Mouse (Mus musculus) gastrocnemius, adult 8-10 months (tissue): ENCODE data around the gene Atad5. TPM values are rescaled to one million over a fixed set of nuclear protein-coding genes. Genes with fewer than 3 reads are reported as not detected.

Experiments used
- DNase-seq, 2 experiments: peaks; one replicate each; pipeline ENCODE4 v3.0.0; 2022; ENCODE audit warnings: low spot score in 2 of 2
- total RNA-seq, 4 experiments: library from RNA; stranded (reverse); gene quantifications; 2 replicates each; pipeline ENCODE4 v1.2.4; 2022

Gene Atad5
- total RNA-seq, 4 experiments from 2014 or later, result 0.51 to 0.73 (median 0.71) TPM

DNA sequence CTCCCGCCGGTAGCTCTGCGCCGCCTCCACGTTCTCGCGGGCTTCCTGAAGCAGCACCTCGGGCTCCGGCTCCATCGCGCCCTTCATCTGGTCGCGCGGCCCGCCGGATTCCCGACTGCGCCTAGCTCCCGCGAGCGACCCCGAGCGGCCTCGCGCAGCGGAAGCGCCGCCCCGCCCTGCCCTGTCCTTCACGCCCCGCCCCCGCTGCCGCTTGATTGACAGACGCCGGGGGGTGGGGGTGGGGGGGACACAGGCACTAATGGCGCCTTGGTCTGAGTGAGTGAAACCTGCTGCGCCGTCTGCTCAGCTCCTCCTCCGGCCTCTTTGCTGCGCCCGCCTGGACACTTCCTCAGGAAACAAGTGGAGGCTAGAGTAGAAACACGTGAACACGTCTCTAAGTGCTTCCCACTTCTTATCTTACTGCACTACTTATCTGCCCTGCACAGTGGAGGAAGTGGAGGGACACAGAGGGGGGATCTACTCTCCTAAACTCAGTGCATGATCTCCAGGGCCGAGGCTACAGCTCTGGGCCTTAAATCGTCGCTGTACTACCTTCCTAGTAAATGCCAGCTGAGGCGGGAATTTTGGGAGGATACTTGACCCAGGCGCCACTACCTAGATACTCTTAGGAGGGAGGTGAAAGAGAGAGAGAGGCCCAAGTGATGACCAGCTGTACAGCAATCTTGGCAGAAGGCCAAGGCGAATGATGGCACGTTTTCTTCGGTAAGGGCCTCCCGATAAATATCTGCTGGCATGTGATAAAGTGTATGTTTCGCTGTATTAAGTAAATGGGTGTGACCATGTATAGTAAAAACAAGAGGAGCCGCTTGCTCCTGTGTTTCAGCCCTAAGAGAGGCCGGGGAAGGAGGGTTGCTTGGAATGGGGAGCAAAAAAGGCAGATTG lies 8.1 kb upstream of the Atad5 start, which contains the start of gene Crlf3:
Gene Crlf3 (minus strand): TSS at position 166 of the 903 bp plus-strand sequence.
- DNase-seq, result peak; percentile 91 to 92

DNA sequence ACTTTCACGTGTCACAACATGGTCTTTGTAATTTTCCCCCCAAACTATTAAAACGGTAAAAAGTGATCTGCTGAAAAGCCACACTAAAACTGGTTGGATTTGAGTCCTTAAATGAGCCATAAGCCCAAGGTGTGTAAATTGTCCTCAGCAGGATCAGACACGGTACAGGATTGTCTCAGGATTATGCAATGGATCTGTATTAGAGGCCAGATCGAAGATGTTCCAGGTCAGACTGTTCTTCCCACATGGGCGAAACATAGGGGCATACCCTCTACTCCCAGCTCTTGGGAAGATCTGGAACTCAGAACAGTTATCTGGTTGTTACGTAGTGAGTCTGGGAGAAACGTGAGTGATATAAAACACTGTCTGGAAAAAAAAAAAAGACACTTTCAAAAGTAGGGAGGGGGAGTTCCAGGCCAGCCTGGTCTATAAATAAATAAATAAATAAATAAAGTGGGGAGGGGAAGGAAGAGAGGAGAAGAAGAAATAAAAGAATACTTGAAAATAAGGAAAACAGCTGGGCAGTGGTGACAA lies 7.3 kb upstream of the Atad5 start:
- no peak for DNase-seq

GRCm38 (mm10) chr11:80085356-80086055 lies 3.7 kb upstream of the Atad5 start:
- DNase-seq, result no peak

- peak; percentile 70 to 73 for DNase-seq
Observed at GRCm38 (mm10) chr11:80086844-80087243, 2.4 kb upstream of the Atad5 start.

DNA sequence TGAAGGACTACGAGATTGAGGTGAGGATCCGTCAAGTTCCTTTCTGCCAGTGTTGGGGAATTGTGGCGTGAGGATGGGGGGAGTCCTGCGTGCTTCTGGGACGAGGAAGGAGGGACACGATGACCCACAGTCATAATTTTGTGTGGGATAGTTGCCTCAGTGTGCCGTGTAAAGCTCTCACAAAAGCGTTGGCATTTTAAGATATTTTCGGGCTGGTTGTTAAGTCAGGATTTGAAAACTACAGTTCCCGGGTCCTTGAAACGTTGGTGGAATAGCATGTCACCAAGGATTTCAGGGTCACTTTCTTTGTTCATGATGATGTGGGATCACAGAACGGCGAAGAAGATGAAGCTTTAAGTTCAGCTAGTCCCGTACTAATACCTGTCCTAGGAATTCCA lies 616 bp downstream of the Atad5 start:
- DNase-seq, result no peak

GRCm38 (mm10) chr11:80090555-80091164 lies 1.5 kb downstream of the Atad5 start:
- DNase-seq, result no peak

GRCm38 (mm10) chr11:80098444-80099056 lies 9.3 kb downstream of the Atad5 start:
- DNase-seq, result no peak

- no peak for DNase-seq
Observed at GRCm38 (mm10) chr11:80101298-80101697, 12.1 kb downstream of the Atad5 start.

DNA sequence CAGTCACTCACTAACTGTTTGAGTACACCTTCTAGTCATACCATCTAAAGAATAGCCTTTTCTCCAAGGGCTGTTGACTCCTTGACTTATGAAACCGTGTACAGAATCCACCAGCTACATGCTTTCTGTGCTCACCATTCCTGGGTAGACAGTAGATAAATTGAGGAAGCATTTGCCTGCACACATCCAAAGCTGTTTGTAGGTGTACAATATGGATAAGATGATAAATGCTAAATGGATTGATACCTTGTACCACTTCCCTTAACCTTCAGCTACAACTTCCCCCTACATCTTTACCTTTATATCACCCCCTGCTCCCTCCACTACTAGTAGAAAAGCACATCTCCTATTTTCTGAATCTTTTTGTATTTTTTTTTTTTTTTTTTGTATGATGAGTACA lies 15.2 kb downstream of the Atad5 start:
- no peak for DNase-seq

DNA sequence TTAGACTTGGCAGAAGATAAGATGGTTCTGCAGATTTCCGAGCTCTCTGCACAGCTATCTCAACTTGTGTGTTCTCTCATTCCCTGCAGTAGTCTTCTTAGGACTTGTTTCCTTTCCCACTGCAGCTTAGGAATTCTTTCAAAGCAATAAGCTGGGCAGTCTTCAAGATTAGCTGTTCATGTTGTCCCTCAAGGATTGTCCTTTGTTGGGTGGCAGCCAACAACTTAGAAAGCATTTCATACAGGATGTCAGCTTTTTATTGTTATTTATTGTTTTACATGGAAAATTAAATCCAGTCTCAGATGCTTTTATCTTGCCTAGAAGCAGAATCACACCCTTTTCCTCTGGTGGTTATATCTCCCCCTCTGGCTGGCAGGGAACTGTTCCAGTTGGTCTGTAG lies 27.2 kb downstream of the Atad5 start:
- no peak for DNase-seq

DNA sequence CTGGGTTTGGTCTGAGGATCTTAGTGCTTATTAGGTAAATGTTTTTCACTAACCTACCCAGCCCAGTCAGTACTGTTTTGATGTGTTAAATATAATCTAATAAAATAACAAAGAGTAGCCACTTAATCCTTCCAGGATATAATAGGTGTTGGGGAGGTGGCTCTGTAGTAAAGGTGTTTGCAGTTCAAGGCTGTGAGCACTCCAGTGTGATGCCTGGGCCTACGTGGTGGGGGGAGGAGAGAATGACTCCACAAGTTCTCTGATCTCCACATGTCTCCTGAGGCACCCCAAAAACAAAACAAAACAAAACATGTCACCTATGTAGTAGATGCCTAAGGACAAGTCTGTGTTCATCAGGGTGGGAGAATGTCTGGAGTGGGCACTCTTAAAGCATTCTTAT lies 42.9 kb downstream of the Atad5 start:
- DNase-seq, result no peak

GRCm38 (mm10) chr11:80134744-80135143 lies 45.5 kb downstream of the Atad5 start:
- DNase-seq, result no peak

DNA sequence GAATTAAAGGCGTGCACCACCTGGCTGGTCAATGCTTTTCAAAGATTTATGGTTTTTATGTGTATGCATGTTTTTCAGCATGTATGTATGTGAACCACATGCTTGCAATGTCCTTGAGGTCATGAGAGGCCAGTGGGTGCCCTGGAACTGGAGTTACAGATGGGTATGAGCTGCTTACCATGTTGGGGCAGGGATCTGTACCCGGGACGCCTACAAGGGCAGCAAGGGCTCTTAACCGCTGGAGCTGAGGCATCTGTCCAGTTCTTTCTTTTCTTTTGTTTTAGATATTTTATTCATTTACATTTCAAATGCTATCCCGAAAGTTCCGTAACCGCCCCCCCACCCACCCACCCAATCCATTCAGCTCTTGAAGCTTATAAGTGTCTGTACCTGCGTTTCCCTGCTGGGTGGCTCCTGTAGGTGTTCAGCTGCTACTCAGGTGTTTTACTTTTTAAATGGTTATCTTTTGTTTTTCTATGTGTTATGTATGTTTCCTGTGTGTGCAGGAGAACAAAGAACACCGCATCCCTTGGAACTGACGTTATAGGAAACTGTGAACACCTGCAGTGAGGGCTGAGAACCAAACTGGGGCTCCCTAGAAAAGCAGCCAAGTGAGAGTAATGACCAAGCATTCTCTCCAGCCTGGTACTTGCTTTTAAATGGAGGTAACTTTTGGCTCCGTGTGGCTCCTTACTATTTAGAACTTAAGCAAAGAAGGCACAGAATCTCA lies 46.9 kb downstream of the Atad5 start:
- DNase-seq, result no peak

- no peak for DNase-seq
Observed at GRCm38 (mm10) chr11:80136786-80137185, 47.6 kb downstream of the Atad5 start.

DNA sequence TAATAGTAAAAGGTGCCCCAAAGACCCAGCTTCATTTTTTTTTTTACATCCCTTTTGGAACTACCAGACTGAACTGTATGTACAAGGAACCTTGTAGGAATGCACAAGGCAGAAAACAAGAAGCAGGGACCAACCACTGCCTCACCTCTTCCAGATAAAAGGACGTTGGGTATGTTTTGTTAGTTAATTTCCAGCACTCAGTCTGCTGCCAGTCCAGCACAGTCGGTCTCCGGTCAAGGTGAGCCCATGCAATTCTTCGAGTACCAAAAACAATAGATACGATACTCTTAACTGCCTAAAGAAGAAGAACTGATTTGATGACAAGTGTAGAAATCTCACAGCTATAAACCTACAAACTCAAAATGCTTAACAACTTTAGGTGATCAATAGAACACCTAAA lies 48.6 kb downstream of the Atad5 start:
- no peak for DNase-seq

DNA sequence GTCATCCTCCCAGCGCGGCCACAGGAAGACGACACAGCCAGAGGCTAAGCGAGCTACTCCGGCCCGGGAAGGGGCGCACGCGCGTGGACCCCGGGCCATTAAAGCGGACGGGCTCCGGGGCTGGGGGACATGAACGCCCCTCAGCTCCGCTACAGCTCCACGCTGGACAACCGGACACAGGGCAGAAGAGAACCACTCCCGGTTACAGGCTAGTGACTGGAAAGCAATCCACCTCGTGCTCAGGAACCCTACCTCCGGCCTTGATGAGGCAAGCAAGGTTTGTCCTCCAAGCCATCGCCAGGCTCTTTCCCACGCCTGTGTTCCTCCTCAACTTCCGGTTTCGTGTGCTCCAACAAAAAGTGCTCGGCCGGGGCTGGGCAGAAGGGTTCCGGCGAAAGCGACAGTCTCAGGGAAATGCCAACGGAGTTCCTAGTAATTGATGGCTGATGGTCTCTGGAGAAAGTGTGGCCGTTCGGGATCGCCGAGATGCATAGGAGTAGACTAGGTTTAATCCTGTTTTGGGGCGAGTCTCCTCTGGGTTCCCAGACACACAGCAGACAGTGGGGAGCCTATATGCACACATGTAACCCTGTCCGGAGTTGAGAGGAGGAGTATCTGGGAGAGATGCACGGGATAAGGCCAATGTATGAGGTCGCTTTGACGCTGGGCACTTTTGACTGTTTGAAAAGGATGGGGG lies 52.8 kb downstream of the Atad5 start, which contains the start of gene Tefm:
Gene Tefm (minus strand): TSS at position 351 of the 697 bp plus-strand sequence.
- DNase-seq, result peak; percentile 63 to 65

DNA sequence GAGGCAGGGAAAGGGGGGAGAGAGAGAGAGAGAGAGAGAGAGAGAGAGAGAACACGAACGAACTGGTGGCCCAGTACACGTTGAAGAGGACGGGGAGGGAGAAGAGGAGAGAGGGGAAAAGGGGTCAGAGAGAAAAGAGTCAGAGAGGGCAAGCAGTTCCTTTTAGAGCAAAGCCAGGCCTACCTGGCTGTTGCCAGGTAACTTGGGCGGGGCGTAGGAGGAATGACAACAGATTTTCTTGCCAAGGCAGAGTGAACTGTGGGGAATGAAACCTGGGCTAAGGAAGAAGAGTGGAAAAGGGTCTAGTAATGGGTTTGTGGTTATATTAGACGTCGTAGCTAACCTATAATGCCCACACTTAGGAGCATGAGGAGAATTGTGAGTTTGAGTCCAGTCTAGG lies 53.7 kb downstream of the Atad5 start:
- DNase-seq, result no peak

- no peak for DNase-seq
Observed at GRCm38 (mm10) chr11:80145787-80146275, 56.6 kb downstream of the Atad5 start.

- DNase-seq, result no peak
Observed at GRCm38 (mm10) chr11:80147748-80148147, 58.5 kb downstream of the Atad5 start.

DNA sequence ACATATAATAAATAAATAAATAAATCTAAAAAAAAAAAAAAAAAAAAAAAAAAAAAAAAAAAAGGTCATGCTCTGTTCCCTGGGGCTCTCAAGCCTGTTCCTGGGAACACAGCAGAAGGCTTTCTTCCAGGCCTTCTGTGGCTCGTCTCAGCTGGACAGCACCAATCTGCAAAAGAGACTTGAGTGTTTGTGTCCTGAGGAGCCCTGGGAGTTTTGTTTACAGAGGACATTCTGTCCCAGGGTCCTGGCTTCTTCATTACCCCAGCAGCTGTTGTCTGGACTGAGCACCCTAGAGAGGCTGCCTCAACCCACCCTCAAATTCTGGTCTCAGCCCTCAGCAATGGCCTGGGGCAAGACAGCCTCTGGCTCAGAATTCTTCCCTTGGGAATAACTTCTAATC lies 59.1 kb downstream of the Atad5 start:
- peak in 1 of 2 experiments; percentile 24 for DNase-seq
